Mouse (Mus musculus): ENCODE measurements around the gene Shld1. TPM values are rescaled to one million over a fixed set of nuclear protein-coding genes. Genes with fewer than 3 reads are reported as not detected.

Shld1 gene
- total RNA-seq (2014; rRNA removed) = 14.1 and 17.1 TPM in 2 replicates
- 7.6 and 8.7 TPM in 2 replicates for polyA plus RNA-seq (2012; rRNA removed)

- DNase-seq (ENCODE audit: extremely low read depth, low read depth, low spot score) = peak; percentile 94
- H3K79me2 ChIP-seq (ENCODE audit: control insufficient read depth, insufficient read depth, low read length) = no peaks in the 10 kb centered on the region
- H3K36me3 ChIP-seq (ENCODE audit: control insufficient read depth, insufficient read depth, low read length) = no peaks in the 10 kb centered on the region
- H3K9ac ChIP-seq (ENCODE audit: low read depth, low read length) = peak within 1 kb of the TSS; percentile 31
- TF ChIP-seq CTCF (IDR thresholded peaks at IDR 0.05; ENCODE audit: low read depth, low read length) (no peak), POLR2A (IDR thresholded peaks at IDR 0.05; ENCODE audit: extremely low read depth, insufficient read depth, low read length) (no peak)
- WGBS = 9% methylated on average over 32 of the region's 33 CpGs
- peak within 1 kb of the TSS; percentile 58 for H3K27ac ChIP-seq (replicated peaks; ENCODE audit: insufficient read depth, low read depth, low read length)
- H3K27me3 ChIP-seq (ENCODE audit: control insufficient read depth, insufficient read depth, low read length) = no peaks in the 10 kb centered on the region
- peaks cover 14% of the 10 kb centered on the region for H3K4me1 ChIP-seq (ENCODE audit: control insufficient read depth, insufficient read depth, low read length)
- H3K4me3 ChIP-seq (ENCODE audit: insufficient read depth, low read depth, low read length) = peak within 1 kb of the TSS; percentile 52
Measured at GRCm38 (mm10) chr2:132686756-132687737, at the start of gene Shld1. TSS of gene Shld1 (plus strand) at chr2:132686931.

GRCm38 (mm10) chr2:132638306-132638705 is 48.4 kb upstream of the Shld1 start:
- peak; percentile 75 for DNase-seq (ENCODE audit: extremely low read depth, low read depth, low spot score)
- H3K4me1 ChIP-seq (ENCODE audit: control insufficient read depth, insufficient read depth, low read length) = peaks cover 26% of the 10 kb centered on the region
- no peak overlapping the region for H3K4me3 ChIP-seq (ENCODE audit: insufficient read depth, low read depth, low read length)
- no peaks in the 10 kb centered on the region for H3K27me3 ChIP-seq (ENCODE audit: control insufficient read depth, insufficient read depth, low read length)
- TF ChIP-seq CTCF (IDR thresholded peaks at IDR 0.05; ENCODE audit: low read depth, low read length) = no peak
- no peak for TF ChIP-seq POLR2A (IDR thresholded peaks at IDR 0.05; ENCODE audit: extremely low read depth, insufficient read depth, low read length)
- H3K9ac ChIP-seq (ENCODE audit: low read depth, low read length) = no peak overlapping the region
- H3K27ac ChIP-seq (replicated peaks; ENCODE audit: insufficient read depth, low read depth, low read length) = peak overlapping the region; percentile 58
- H3K79me2 ChIP-seq (ENCODE audit: control insufficient read depth, insufficient read depth, low read length) = no peaks in the 10 kb centered on the region
- H3K36me3 ChIP-seq (ENCODE audit: control insufficient read depth, insufficient read depth, low read length) = no peaks in the 10 kb centered on the region
- WGBS = 68% methylated on average over 6 of the region's 6 CpGs

- 16% methylated on average over 7 of the region's 7 CpGs for WGBS
- no peaks in the 10 kb centered on the region for H3K27me3 ChIP-seq (ENCODE audit: control insufficient read depth, insufficient read depth, low read length)
- no peaks in the 10 kb centered on the region for H3K36me3 ChIP-seq (ENCODE audit: control insufficient read depth, insufficient read depth, low read length)
- DNase-seq (ENCODE audit: extremely low read depth, low read depth, low spot score) = peak; percentile 98
- H3K4me3 ChIP-seq (ENCODE audit: insufficient read depth, low read depth, low read length) = no peak overlapping the region
- no peaks in the 10 kb centered on the region for H3K79me2 ChIP-seq (ENCODE audit: control insufficient read depth, insufficient read depth, low read length)
- peaks cover 26% of the 10 kb centered on the region for H3K4me1 ChIP-seq (ENCODE audit: control insufficient read depth, insufficient read depth, low read length)
- peak overlapping the region; percentile 68 for H3K27ac ChIP-seq (replicated peaks; ENCODE audit: insufficient read depth, low read depth, low read length)
- H3K9ac ChIP-seq (ENCODE audit: low read depth, low read length) = peak overlapping the region; percentile 26; the same call in 1 of the 2 replicates
- TF ChIP-seq POLR2A (IDR thresholded peaks at IDR 0.05; ENCODE audit: extremely low read depth, insufficient read depth, low read length) (no peak), CTCF (IDR thresholded peaks at IDR 0.05; ENCODE audit: low read depth, low read length) (no peak)
Measured at GRCm38 (mm10) chr2:132639337-132639736, 47.4 kb upstream of the Shld1 start.

- 17% methylated on average over 3 of the region's 3 CpGs for WGBS
- TF ChIP-seq CTCF (IDR thresholded peaks at IDR 0.05; ENCODE audit: low read depth, low read length) (no peak), POLR2A (IDR thresholded peaks at IDR 0.05; ENCODE audit: extremely low read depth, insufficient read depth, low read length) (no peak)
Measured at GRCm38 (mm10) chr2:132641196-132641595, 45.5 kb upstream of the Shld1 start.

GRCm38 (mm10) chr2:132643161-132643560 is 43.6 kb upstream of the Shld1 start:
- H3K79me2 ChIP-seq (ENCODE audit: control insufficient read depth, insufficient read depth, low read length) = no peaks in the 10 kb centered on the region
- H3K4me1 ChIP-seq (ENCODE audit: control insufficient read depth, insufficient read depth, low read length) = peaks cover 23% of the 10 kb centered on the region
- WGBS = 57% methylated on average over 4 of the region's 4 CpGs
- no peak for TF ChIP-seq CTCF (IDR thresholded peaks at IDR 0.05; ENCODE audit: low read depth, low read length)
- TF ChIP-seq POLR2A (IDR thresholded peaks at IDR 0.05; ENCODE audit: extremely low read depth, insufficient read depth, low read length) = no peak
- no peak overlapping the region for H3K4me3 ChIP-seq (ENCODE audit: insufficient read depth, low read depth, low read length)
- no peak for DNase-seq (ENCODE audit: extremely low read depth, low read depth, low spot score)
- H3K36me3 ChIP-seq (ENCODE audit: control insufficient read depth, insufficient read depth, low read length) = no peaks in the 10 kb centered on the region
- no peak overlapping the region for H3K9ac ChIP-seq (ENCODE audit: low read depth, low read length)
- no peak overlapping the region for H3K27ac ChIP-seq (replicated peaks; ENCODE audit: insufficient read depth, low read depth, low read length)
- no peaks in the 10 kb centered on the region for H3K27me3 ChIP-seq (ENCODE audit: control insufficient read depth, insufficient read depth, low read length)

More at GRCm38 (mm10) chr2:132641196-132641595, 45.5 kb upstream of the Shld1 start:
- Histone ChIP-seq H3K36me3 (ENCODE audit: control insufficient read depth, insufficient read depth, low read length) (no peaks in the 10 kb centered on the region), H3K4me3 (ENCODE audit: insufficient read depth, low read depth, low read length) (no peak overlapping the region), H3K4me1 (ENCODE audit: control insufficient read depth, insufficient read depth, low read length) (peaks cover 26% of the 10 kb centered on the region), H3K79me2 (ENCODE audit: control insufficient read depth, insufficient read depth, low read length) (no peaks in the 10 kb centered on the region), H3K27ac (replicated peaks; ENCODE audit: insufficient read depth, low read depth, low read length) (no peak overlapping the region), H3K9ac (ENCODE audit: low read depth, low read length) (no peak overlapping the region), H3K27me3 (ENCODE audit: control insufficient read depth, insufficient read depth, low read length) (no peaks in the 10 kb centered on the region)
- DNase-seq (ENCODE audit: extremely low read depth, low read depth, low spot score) = peak; percentile 68
